In genomic region chr15:87101146-87101545, GRCm38 (mm10) we compare ENCODE assay signal across 20 mouse cellular contexts.
"Had no signal": no experiment of that assay in that cellular context is flagged by ENCODE, and none has a peak within 500 bp of the region (broad histone marks: within the 10 kb centered on the region; RNA-seq: fewer than 3 reads in every experiment).

No protein-coding gene starts in this region.

- H3K4me3 ChIP-seq: kidney, embryonic 15.5 days; limb, embryonic 12.5 days; limb, embryonic 15.5 days; liver, embryonic 13.5 days; midbrain, embryonic 12.5 days; midbrain, embryonic 15.5 days; neural tube, embryonic 12.5 days; neural tube, embryonic 15.5 days; stomach, embryonic 15.5 days had no signal

- H3K27me3 ChIP-seq: kidney, embryonic 15.5 days; limb, embryonic 12.5 days; liver, embryonic 13.5 days; midbrain, embryonic 12.5 days; midbrain, embryonic 15.5 days; neural tube, embryonic 12.5 days; neural tube, embryonic 15.5 days; stomach, embryonic 15.5 days had no signal

- H3K36me3 ChIP-seq: kidney, embryonic 15.5 days; limb, embryonic 12.5 days; limb, embryonic 15.5 days; liver, embryonic 13.5 days; midbrain, embryonic 12.5 days; midbrain, embryonic 15.5 days; neural tube, embryonic 12.5 days; neural tube, embryonic 15.5 days; stomach, embryonic 15.5 days had no signal

- DNase-seq: kidney, adult 8-10 months; kidney, postnatal 10 days; kidney, postnatal 36 days; liver, embryonic 13.5 days; lung, adult 2 months; lung, postnatal 14 days; lung, postnatal 4 days; right cerebral cortex, adult 18-20 months; right cerebral cortex, postnatal 25 days; spleen, adult 18-20 months; thymus, adult 18-20 months; thymus, postnatal 36 days had no signal

- H3K27ac ChIP-seq: kidney, embryonic 15.5 days; limb, embryonic 12.5 days; limb, embryonic 15.5 days; liver, embryonic 13.5 days; midbrain, embryonic 12.5 days; midbrain, embryonic 15.5 days; neural tube, embryonic 12.5 days; neural tube, embryonic 15.5 days; stomach, embryonic 15.5 days had no signal

- H3K9me3 ChIP-seq: kidney, embryonic 15.5 days; midbrain, embryonic 12.5 days; neural tube, embryonic 12.5 days; neural tube, embryonic 15.5 days; stomach, embryonic 15.5 days had no signal

- H3K4me1 ChIP-seq: kidney, embryonic 15.5 days; limb, embryonic 12.5 days; limb, embryonic 15.5 days; liver, embryonic 13.5 days; midbrain, embryonic 12.5 days; midbrain, embryonic 15.5 days; neural tube, embryonic 12.5 days; neural tube, embryonic 15.5 days; stomach, embryonic 15.5 days had no signal
